Mouse (Mus musculus) heart, adult 2 months (tissue): ENCODE measurements around the gene Hist1h2bb. TPM values are rescaled to one million over a fixed set of nuclear protein-coding genes. Genes with fewer than 3 reads are reported as not detected.
"Not testable (repeated sequence)": the region's sequence is repeated elsewhere in the genome, so short reads cannot be mapped to it uniquely, and the experiment has no call there.

Experiments used
- DNase-seq, 2 experiments: peaks; one replicate each; pipeline ENCODE4 v3.0.0; 2021
- H3K27ac ChIP-seq: fragments of 200-600 bp; 2 replicates; pipeline ENCODE4 v1.8.1; 2022
- H3K27me3 ChIP-seq: fragments of 200-500 bp; 2 replicates; pipeline ENCODE4 v1.6.1; 2012; ENCODE audit warnings: mild to moderate bottlenecking, low read length, inconsistent platforms, mixed read lengths; ENCODE audit not compliant: control insufficient read depth, insufficient read depth
- H3K36me3 ChIP-seq: fragments of 200-500 bp; 2 replicates; pipeline ENCODE4 v1.6.1; 2012; ENCODE audit warnings: low read length, inconsistent platforms; ENCODE audit not compliant: control insufficient read depth, insufficient read depth
- H3K4me1 ChIP-seq: fragments of 200-500 bp; 2 replicates; pipeline ENCODE4 v1.6.1; 2011; ENCODE audit warnings: low read length; ENCODE audit not compliant: control insufficient read depth, insufficient read depth
- H3K4me3 ChIP-seq: fragments of 200-600 bp; 2 replicates; pipeline ENCODE4 v1.8.1; 2022
- H3K79me2 ChIP-seq: fragments of 200-500 bp; replicated peaks from 2 replicates; pipeline ENCODE4 v1.6.1; 2012; ENCODE audit warnings: mild to moderate bottlenecking, inconsistent platforms, low read length, moderate library complexity, mixed read lengths; ENCODE audit not compliant: control insufficient read depth, insufficient read depth
- H3K9ac ChIP-seq: fragments of 200-500 bp; 2 replicates; pipeline ENCODE4 v1.6.1; 2012; ENCODE audit warnings: low read depth, mild to moderate bottlenecking, control low read depth, inconsistent platforms, low read length, mixed read lengths
- CTCF ChIP-seq: fragments of 200-600 bp; IDR thresholded peaks from 2 replicates; pipeline ENCODE4 v1.8.1; 2022; ENCODE audit warnings: antibody characterized with exemption, mild to moderate bottlenecking, moderate library complexity
- EP300 ChIP-seq: fragments of 200-500 bp; IDR thresholded peaks from 2 replicates; pipeline ENCODE4 v1.6.1; 2011; ENCODE audit warnings: low read depth, low read length, control low read depth; ENCODE audit not compliant: insufficient read depth
- POLR2A ChIP-seq: fragments of 200-500 bp; IDR thresholded peaks from 2 replicates; pipeline ENCODE4 v1.6.1; 2011; ENCODE audit warnings: mild to moderate bottlenecking, low read depth, low read length, control low read depth; ENCODE audit not compliant: insufficient read depth
- WGBS: fragments of 180-500 bp; shearing (Covaris S2); methylation state at CpG from one replicate; pipeline ENCODE4 v1.1.7; 2018; 5-methylcytosine and 5-hydroxymethylcytosine counted together
- intact Hi-C: fragments of 180-260 bp; cut with DNase I; formaldehyde crosslinking; loops from one replicate; pipeline ENCODE4 v1.15.1; 2025
- polyA plus RNA-seq: library from polyadenylated mRNA; depleted of rRNA; stranded (reverse); fragments of >200 nt; gene quantifications from 2 replicates; pipeline ENCODE4 v1.2.3, GENCODE M21; 2012
- total RNA-seq, 2 experiments: library from RNA; stranded (reverse); gene quantifications; 2 replicates each; pipeline ENCODE4 v1.2.3; 2021

The Hist1h2bb gene
- total and polyA plus RNA-seq, 3 experiments, result 0.47 to 4.9 (median 3.2) TPM

- intact Hi-C loops, result loop anchor here (5.0 to 10.0 kb wide), 2 partner anchors 342 to 400 kb away; partner anchors contain the start of genes Abt1 and Zfp322a
- H3K36me3 ChIP-seq, result peaks cover 2% of the 10 kb centered on the region
- no peak overlapping the region for H3K9ac ChIP-seq
- no peaks in the 10 kb centered on the region for H3K79me2 ChIP-seq
- no peaks in the 10 kb centered on the region for H3K27me3 ChIP-seq
- TF ChIP-seq POLR2A (no peak), EP300 (no peak)
- peak overlapping the region; percentile 66 for H3K4me3 ChIP-seq
- DNase-seq, result no peak
- peaks cover 1% of the 10 kb centered on the region; the same call in 1 of the 2 replicates for H3K4me1 ChIP-seq
- no peak overlapping the region for H3K27ac ChIP-seq
- WGBS, result 60% methylated on average over 12 of the region's 12 CpGs
These were observed 18.0 kb downstream of the Hist1h2bb start for GRCm38 (mm10) chr13:23764324-23765171.

GRCm38 (mm10) chr13:23765172-23765513 lies 18.6 kb downstream of the Hist1h2bb start:
- Histone ChIP-seq H3K4me1 (peaks cover 1% of the 10 kb centered on the region; the same call in 1 of the 2 replicates), H3K4me3 (no peak overlapping the region), H3K79me2 (no peaks in the 10 kb centered on the region), H3K27ac (no peak overlapping the region), H3K9ac (no peak overlapping the region), H3K27me3 (no peaks in the 10 kb centered on the region), H3K36me3 (peaks cover 2% of the 10 kb centered on the region)
- no peak for DNase-seq
- intact Hi-C loops, result loop anchor here (10.0 kb wide), 1 partner anchor 400 kb away; the partner anchor contains the start of gene Zfp322a
- 76% methylated on average over 1 of the region's 1 CpGs for WGBS
- no peak for TF ChIP-seq CTCF
- no peak for TF ChIP-seq POLR2A
- no peak for TF ChIP-seq EP300

DNA sequence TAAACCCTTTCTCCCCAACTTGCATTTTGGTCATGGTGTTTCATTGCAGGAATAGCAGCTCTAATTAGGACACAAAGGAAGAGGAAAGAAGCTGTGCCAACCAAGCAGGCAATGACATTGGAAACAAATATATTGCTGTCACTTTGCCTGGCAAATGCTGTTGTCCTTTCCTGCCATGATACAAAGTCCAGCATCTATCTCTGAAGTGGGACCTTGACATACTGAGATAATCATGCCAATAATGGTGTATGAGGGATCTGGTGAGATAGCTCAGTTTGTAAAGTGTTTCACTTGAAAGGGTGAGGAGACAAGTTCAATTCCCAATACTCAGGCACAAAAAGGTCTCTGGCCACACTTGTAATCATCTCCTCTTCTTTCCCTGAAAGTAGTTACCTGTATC lies 20.2 kb downstream of the Hist1h2bb start:
- Histone ChIP-seq H3K4me3 (no peak overlapping the region), H3K79me2 (no peaks in the 10 kb centered on the region), H3K4me1 (peaks cover 1% of the 10 kb centered on the region; the same call in 1 of the 2 replicates), H3K36me3 (peaks cover 2% of the 10 kb centered on the region; the same call in 1 of the 2 replicates), H3K27me3 (no peaks in the 10 kb centered on the region), H3K27ac (no peak overlapping the region), H3K9ac (no peak overlapping the region)
- DNase-seq, result no peak
- TF ChIP-seq EP300 (no peak), CTCF (no peak), POLR2A (no peak)
- intact Hi-C loops, result loop anchor here (10.0 kb wide), 1 partner anchor 402 kb away; the partner anchor contains the start of gene Zfp322a

GRCm38 (mm10) chr13:23768834-23769397 lies 22.4 kb downstream of the Hist1h2bb start:
- intact Hi-C loops, result loop anchor here (10.0 kb wide), 1 partner anchor 404 kb away; the partner anchor contains the start of gene Zfp322a
- no peak for DNase-seq
- Histone ChIP-seq H3K4me3 (no peak overlapping the region), H3K79me2 (no peaks in the 10 kb centered on the region), H3K4me1 (peaks cover 1% of the 10 kb centered on the region; the same call in 1 of the 2 replicates), H3K27me3 (no peaks in the 10 kb centered on the region), H3K27ac (no peak overlapping the region), H3K9ac (no peak overlapping the region), H3K36me3 (no peaks in the 10 kb centered on the region)
- TF ChIP-seq CTCF, result no peak
- no peak for TF ChIP-seq POLR2A
- no peak for TF ChIP-seq EP300
- WGBS, result 29% methylated on average over 5 of the region's 5 CpGs

GRCm38 (mm10) chr13:23769613-23770012 lies 23.1 kb downstream of the Hist1h2bb start, which contains the start of gene Trim38:
TSS of gene Trim38 (plus strand) at chr13:23769913.
- not testable (repeated sequence) for H3K27ac ChIP-seq, H3K27me3 ChIP-seq, H3K79me2 ChIP-seq, H3K4me1 ChIP-seq, H3K36me3 ChIP-seq, H3K4me3 ChIP-seq, H3K9ac ChIP-seq, DNase-seq
- intact Hi-C loops, result loop anchor here (10.0 kb wide), 1 partner anchor 405 kb away; the partner anchor contains the start of gene Zfp322a
- WGBS, result 93% methylated on average over 2 of the region's 2 CpGs
